In the genomic region with DNA sequence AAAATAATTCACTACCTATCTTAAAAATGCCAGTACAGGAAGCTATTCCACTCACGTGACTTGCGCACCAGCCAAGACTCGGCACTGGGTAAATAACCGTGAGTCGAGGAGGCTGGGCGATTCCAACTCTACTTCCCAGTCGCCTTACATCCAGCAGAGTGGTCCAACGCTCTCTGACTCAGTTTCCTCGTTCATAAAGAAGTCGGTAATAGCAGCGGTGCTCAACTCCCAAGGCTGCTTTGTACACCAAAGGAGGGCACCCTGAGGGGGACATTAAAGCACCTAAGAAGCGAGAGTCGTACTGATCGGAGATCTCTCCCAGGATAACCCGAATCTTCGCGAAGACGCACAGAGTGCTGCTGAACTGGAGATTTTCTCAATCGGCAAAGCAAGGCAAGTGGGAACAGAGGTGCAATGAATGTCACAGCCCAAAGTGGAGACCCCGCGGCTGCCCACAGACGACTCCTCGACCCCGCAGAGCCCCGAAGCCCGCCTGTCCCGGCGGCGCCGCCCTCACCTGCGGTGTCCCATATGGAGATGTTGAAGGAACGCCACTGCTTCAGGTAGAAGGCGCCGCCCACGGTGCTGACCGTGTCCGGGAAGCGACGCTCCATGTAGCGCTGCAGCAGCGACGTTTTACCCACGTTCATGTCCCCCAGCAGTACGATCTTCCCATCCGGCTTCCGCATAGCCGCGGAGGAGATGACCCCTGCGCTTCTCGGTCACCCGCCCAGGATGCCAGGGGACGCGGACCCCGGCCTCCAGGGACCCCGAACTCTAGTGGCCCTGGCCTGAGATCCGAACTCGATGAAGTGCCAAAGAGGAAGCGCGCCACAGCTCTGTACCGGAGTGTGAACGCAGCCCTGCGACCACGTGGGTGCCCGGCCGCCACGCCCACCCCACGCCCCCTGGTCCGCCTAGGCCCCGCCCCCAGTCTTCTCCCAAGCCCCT, we compare ENCODE assay signal across 8 mouse cellular contexts. TPM values are rescaled to one million over a fixed set of nuclear protein-coding genes. Genes with fewer than 3 reads are reported as not detected.
DNase-seq lines count a peak whose midpoint lies in the region; ATAC-seq lines count a peak whose summit lies in the region.

A gene (minus strand): TSS at position 900 of the 951 bp plus-strand sequence.

- under 1% methylated on average over 69 of the region's 69 CpGs for WGBS in embryonic facial prominence, embryonic 15.5 days
- WGBS in heart, embryonic 16.5 days: under 1% methylated on average over 69 of the region's 69 CpGs

- H3K4me2 ChIP-seq in embryonic facial prominence, embryonic 15.5 days (replicated peaks): peak within 1 kb of the TSS; percentile 95
- H3K4me2 ChIP-seq in heart, embryonic 16.5 days (ENCODE audit: low read depth, low read length): peak within 1 kb of the TSS; percentile 95

- peak; percentile 63 for DNase-seq in CD4-positive helper T cell, adult 2 months (ENCODE audit: low read depth, low spot score)
- DNase-seq in NIH3T3 (ENCODE audit: low read depth): peak; percentile 78
- peak; percentile 94 for DNase-seq in kidney, postnatal 10 days
- DNase-seq in lung, postnatal 36 days: peak; percentile 91
- DNase-seq in retina, embryonic 14.5 days (ENCODE audit: low spot score): peak; percentile 74
- DNase-seq in cerebellum, adult 9-10 months: no peak

- peak; percentile 66; the same call in 1 of the 2 replicates for ATAC-seq in embryonic facial prominence, embryonic 15.5 days (ENCODE audit: insufficient number of reproducible peaks, low FRiP score, low TSS enrichment, low read depth)
- peak; percentile 73 for ATAC-seq in heart, embryonic 16.5 days (replicated peaks; ENCODE audit: extremely low read depth, insufficient read depth, low FRiP score)

- no peaks in the 10 kb centered on the region for H3K36me3 ChIP-seq in embryonic facial prominence, embryonic 15.5 days
- no peaks in the 10 kb centered on the region for H3K36me3 ChIP-seq in heart, embryonic 16.5 days (ENCODE audit: control insufficient read depth, insufficient read depth)

- H3K27me3 ChIP-seq in embryonic facial prominence, embryonic 15.5 days: peaks cover 87% of the 10 kb centered on the region
- no peaks in the 10 kb centered on the region; the same call in 1 of the 2 replicates for H3K27me3 ChIP-seq in heart, embryonic 16.5 days (ENCODE audit: control insufficient read depth, insufficient read depth, low read length)

- no peak within 1 kb of the TSS; the same call in 1 of the 2 replicates for H3K9ac ChIP-seq in embryonic facial prominence, embryonic 15.5 days
- H3K9ac ChIP-seq in heart, embryonic 16.5 days (ENCODE audit: low read length): peak within 1 kb of the TSS; percentile 91

- H3K4me1 ChIP-seq in embryonic facial prominence, embryonic 15.5 days: peaks cover 33% of the 10 kb centered on the region
- peaks cover 35% of the 10 kb centered on the region for H3K4me1 ChIP-seq in heart, embryonic 16.5 days (ENCODE audit: control insufficient read depth, insufficient read depth, low read length)

- no peaks in the 10 kb centered on the region for H3K9me3 ChIP-seq in embryonic facial prominence, embryonic 15.5 days (replicated peaks)
- no peaks in the 10 kb centered on the region for H3K9me3 ChIP-seq in heart, embryonic 16.5 days (replicated peaks; ENCODE audit: control insufficient read depth, low read length)

- H3K4me3 ChIP-seq in embryonic facial prominence, embryonic 15.5 days (replicated peaks): peak within 1 kb of the TSS; percentile 50
- peak within 1 kb of the TSS; percentile 84 for H3K4me3 ChIP-seq in heart, embryonic 16.5 days (ENCODE audit: low read length)

- no peak within 1 kb of the TSS for H3K27ac ChIP-seq in embryonic facial prominence, embryonic 15.5 days (replicated peaks)
- H3K27ac ChIP-seq in heart, embryonic 16.5 days (ENCODE audit: low read length): peak within 1 kb of the TSS; percentile 97

RNA-seq across cellular contexts. Expression of the gene that starts here (rescaled TPM):
- 2.0 and 2.1 TPM in 2 replicates for polyA plus RNA-seq in embryonic facial prominence, embryonic 15.5 days (2015; fragmentation: Nextera tagmentation; extraction: Ambion mirVana)
- 44.7 and 47.8 TPM in 2 replicates for polyA plus RNA-seq in heart, embryonic 16.5 days (2015; fragmentation: Nextera tagmentation; extraction: Ambion mirVana)

Comparison
In these comparisons a context has a peak if more than half of its experiments do, and no peak if none do; other contexts are left out.
1. RNA of the gene that starts here (polyA plus RNA-seq): 44.7 to 47.8 TPM in heart, embryonic 16.5 days; 2.0 to 2.1 TPM in embryonic facial prominence, embryonic 15.5 days; every median in the first group is over 10 times any median in the second.